Mouse (Mus musculus): ENCODE data around the gene 4932438A13Rik.

4932438A13Rik gene

GRCm38 (mm10) chr3:36917832-36918231 is 54.9 kb downstream of the 4932438A13Rik start:
- in situ Hi-C loops (cut with MboI, MseI), result no loop called here

- in situ Hi-C loops (cut with MboI, MseI), result no loop called here
Measured at GRCm38 (mm10) chr3:36918322-36918721, 55.4 kb downstream of the 4932438A13Rik start.

- in situ Hi-C loops (cut with MboI, MseI), result no loop called here
Measured at GRCm38 (mm10) chr3:36941572-36941971, 78.7 kb downstream of the 4932438A13Rik start.

- in situ Hi-C loops (cut with MboI, MseI), result no loop called here
Measured at GRCm38 (mm10) chr3:36942108-36942507, 79.2 kb downstream of the 4932438A13Rik start.

- in situ Hi-C loops (cut with MboI, MseI), result no loop called here
Measured at GRCm38 (mm10) chr3:36943706-36944105, 80.8 kb downstream of the 4932438A13Rik start.

GRCm38 (mm10) chr3:37037979-37038378 is 175.1 kb downstream of the 4932438A13Rik start:
- in situ Hi-C loops (cut with MboI, MseI), result no loop called here

- in situ Hi-C loops (cut with MboI, MseI), result no loop called here
Measured at GRCm38 (mm10) chr3:37039811-37040210, 176.9 kb downstream of the 4932438A13Rik start.

GRCm38 (mm10) chr3:37051491-37051890 is 188.6 kb downstream of the 4932438A13Rik start:
- in situ Hi-C loops (cut with MboI, MseI), result no loop called here

GRCm38 (mm10) chr3:37063406-37063805 is 200.5 kb downstream of the 4932438A13Rik start, which contains the start of gene Adad1:
TSS of gene Adad1 (plus strand) at chr3:37063527.
- in situ Hi-C loops (cut with MboI, MseI), result no loop called here

- in situ Hi-C loops (cut with MboI, MseI), result no loop called here
Measured at GRCm38 (mm10) chr3:37073211-37073610, 210.3 kb downstream of the 4932438A13Rik start.

GRCm38 (mm10) chr3:37084860-37085259 is 222.0 kb downstream of the 4932438A13Rik start:
- in situ Hi-C loops (cut with MboI, MseI), result no loop called here

GRCm38 (mm10) chr3:37090721-37091120 is 227.8 kb downstream of the 4932438A13Rik start:
- in situ Hi-C loops (cut with MboI, MseI), result no loop called here
